Mouse (Mus musculus): ENCODE measurements around the gene Mecp2.
"Not testable (repeated sequence)": the region's sequence is repeated elsewhere in the genome, so short reads cannot be mapped to it uniquely, and the experiment has no call there.

Gene Mecp2

DNA sequence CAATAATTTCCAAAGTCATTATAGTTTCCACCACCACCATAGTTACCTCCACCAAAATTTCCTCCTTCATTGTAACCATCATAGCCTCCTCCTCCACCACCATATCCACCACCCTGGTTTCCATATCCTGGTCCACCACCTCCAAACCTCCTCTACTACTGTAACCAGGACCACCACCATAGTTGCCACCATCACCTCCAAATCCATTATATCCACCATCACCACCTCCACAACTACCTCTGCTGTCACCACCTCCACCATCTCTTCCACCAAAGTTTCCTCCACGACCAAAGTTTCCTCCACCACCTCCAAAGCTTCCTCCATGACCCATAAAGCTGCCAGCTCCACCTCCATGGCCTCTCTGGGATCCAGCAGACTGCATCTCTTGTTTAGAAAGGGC is at the start of gene Mecp2:
Gene Mecp2, minus strand, starts transcription at position 101 of the 400 bp plus-strand sequence.
- in situ Hi-C loops (cut with MboI, MseI), result not testable (repeated sequence)

DNA sequence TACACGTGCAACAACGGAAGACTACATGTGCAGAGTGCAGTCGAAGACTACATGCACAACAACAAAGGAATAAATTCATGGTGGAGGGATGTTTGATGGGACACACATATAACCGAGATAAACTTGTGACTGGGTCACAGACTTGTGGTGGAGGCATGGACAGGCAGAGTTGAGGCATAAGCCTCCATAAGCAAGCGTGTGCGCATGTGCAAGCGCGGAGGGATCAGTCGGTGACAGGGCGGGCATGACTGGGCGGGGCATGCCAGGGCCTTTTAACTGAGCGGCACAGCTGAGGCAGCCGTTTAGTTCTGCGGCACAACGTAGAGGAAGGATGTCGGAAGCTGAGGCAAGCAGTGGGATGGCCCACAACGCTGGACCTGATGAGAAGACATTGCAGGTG is 41.8 kb upstream of the Mecp2 start, which contains the start of gene Tktl1:
Gene Tktl1, plus strand, starts transcription at position 301 of the 400 bp plus-strand sequence.
- in situ Hi-C loops (cut with MboI, MseI), result no loop called here

DNA sequence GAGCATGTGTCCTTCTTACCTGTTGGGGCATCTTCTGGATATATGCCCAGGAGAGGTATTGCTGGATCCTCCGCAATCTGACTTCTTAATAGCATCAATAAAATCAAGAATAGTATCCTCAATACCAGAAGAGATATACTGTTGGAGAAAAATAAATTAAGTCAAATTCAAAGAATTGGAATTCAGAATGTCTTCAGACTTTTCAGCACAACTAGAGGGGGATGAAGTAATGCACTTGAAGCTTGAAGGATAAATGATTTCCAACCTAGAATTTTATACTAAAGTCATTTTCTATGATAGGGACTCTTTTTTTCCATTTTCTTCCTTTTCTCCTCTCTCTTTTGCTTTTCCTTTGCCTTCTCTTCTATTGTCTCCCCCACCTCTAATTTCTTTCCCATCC is 32.6 kb upstream of the Mecp2 start, which contains the start of gene Tex28:
Gene Tex28, minus strand, starts transcription at position 101 of the 400 bp plus-strand sequence.
- in situ Hi-C loops (cut with MboI, MseI), result no loop called here

DNA sequence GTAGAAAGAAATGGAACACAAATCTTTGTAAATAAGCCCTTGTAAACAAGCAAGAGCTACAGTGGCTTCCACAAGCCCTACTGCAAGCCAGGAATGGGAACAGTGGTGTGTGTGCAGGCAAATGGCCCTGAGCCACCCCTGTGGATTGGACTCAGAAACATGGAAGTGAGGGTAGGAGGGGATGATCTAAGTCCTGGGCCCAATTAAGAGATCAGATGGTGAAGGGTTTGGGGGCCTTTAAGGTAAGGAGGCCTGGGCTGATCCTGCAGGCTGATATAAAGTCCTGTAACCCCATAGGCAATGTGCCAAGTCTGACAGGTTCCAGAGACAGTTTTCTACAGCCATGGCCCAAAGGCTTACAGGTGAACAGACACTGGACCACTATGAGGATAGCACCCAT is 8.0 kb downstream of the Mecp2 start, which contains the start of gene Opn1mw:
Gene Opn1mw, plus strand, starts transcription at position 301 of the 400 bp plus-strand sequence.
- in situ Hi-C loops (cut with MboI, MseI), result no loop called here

DNA sequence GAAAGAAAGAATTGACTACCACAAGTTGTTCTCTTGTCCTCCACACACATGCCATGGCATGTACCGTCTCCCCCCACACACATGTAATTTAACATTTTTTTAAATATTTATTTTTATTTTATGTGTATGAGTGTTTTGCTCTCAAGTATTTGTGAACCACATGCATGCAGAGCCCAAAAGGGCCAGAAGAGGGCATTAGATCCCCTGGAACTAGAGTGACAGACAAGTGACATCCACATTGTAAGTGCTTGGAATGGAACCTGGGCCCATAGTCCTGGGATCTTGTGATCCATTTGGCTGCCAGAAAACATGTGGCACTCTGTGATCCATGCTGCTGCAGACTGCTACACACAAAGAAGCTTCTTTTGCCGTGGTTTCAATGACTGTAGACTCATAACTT is 10.2 kb downstream of the Mecp2 start:
- in situ Hi-C loops (cut with MboI, MseI), result no loop called here

DNA sequence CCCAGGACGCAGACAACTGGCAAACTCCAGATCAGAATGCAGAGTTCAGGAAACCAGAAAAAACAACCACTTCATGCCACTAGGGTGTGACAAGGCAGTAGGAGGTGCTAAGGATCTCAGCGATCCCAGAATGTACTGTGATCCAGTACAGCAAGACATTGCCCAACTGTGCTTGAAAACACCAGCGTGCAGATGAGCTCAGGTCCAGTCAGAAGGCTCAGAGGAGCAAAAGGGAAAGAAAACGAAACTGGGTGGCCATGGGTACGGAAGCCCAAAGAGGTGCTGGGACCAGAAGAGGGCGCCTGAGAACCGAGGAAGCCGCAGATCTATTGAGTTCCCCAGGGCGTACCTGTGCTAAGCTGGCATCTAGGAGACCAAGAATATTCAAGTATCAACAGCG is 19.7 kb downstream of the Mecp2 start:
- in situ Hi-C loops (cut with MboI, MseI), result loop anchor here in 1 of 2 experiments (5.0 kb wide), 1 partner anchor 297 kb away; no protein-coding TSS in a partner anchor

DNA sequence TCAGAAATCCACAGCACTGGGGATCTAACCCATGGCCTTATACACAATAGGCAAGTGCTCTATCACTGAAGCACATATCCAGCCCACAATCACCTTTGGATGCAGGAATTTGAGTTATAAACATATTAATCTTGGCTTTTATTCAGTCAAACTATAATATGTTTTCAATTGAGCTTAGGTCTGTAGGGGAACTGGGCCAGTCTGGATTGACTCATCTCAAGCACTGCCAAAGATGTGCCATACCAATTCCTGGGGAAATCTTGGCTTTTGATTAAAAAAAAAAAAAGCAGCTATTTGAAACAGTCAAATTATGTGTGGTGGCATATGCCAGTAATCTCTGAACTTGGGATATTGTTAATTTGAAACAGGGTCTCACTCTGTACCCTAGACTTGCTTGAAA is 21.1 kb downstream of the Mecp2 start:
- in situ Hi-C loops (cut with MboI, MseI), result no loop called here

DNA sequence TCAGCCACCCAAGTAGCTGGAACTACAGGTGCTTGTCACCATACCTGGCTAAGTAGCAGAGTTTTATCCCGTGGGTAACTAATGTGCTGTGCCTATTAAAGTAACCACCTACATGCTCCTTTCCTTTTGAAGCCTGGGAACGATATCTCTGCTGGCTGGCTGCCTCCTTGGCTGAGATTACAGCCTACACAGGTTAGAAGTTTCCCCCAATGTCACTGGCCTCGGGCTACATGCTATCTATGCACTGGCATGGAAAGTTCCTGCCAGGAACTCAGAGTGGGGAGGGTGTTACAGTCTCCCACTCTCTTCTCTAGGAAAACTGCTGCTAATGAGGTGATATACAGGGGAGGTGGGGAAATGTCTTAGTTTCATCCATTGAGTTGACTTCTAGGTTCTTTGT is 26.4 kb downstream of the Mecp2 start:
- in situ Hi-C loops (cut with MboI, MseI), result no loop called here

DNA sequence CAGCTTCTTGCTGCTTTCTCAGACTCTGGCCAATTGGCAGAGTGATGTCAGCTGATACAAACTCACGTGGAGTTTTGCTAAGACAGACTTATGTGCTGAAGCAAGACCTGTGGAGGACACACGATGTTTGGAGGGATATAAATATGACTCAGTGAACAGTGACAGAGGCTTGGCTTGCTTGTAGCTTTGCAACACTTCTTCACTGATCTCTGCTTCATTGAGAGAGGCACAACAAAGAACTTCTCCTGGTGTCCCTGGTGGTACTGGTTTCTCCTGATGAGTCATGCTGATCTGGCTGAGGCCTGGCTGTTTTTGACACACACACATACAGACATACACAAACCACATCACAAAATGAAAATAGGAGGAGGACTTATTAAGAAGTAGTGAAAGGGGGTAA is 29.2 kb downstream of the Mecp2 start:
- in situ Hi-C loops (cut with MboI, MseI), result no loop called here

DNA sequence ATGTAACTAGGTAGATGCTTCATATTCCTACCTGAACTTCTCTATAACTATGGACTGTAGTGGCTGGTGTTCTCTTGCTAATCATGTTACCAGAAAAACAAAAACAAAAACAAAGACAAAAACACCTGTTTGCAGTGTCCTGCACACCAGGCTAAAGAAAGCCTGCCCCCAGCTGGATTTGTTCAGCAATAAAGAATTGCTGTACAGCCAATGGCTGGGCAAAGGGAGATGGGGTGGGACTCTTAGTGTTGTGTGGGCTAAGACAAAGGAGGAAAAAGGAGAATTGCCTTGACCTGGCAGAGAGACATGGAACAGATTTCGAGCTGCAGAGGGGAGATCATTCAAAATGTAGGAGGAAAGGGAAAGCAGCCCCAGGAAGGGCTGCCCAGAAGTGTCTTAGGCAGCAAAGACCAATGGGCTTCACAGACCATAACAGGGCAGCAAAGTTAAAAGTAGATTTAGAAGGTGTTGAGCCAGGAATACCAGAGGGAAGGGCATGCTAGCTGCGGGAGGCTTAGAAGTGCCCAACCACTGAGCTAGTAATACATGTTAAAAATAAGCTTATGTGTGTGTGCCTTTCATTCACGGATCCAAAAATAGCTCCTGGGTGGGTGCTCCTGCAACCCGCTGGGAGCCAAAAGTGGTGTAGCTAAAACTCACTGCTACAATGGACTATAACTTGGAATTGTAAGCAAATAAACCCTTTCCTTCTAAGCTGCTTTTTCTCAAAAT is 31.5 kb downstream of the Mecp2 start:
- in situ Hi-C loops (cut with MboI, MseI), result no loop called here

DNA sequence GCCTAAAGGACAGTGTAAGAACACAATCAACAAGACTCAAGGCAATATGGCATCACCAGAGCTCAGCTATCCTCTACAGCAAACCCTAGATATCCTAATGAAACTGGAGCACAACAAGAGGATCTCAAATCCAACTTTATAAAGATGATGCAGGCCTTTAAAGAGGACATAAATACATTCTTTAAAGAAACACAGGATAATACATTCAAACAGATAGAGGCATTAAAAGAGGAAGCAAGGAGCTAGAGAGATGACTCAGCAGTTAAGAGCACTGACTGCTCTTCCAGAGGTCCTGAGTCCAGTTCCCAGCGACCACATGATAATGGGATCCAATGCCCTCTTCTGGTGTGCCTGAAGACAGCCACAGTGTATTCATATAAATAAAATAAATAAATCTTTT is 40.0 kb downstream of the Mecp2 start:
- in situ Hi-C loops (cut with MboI, MseI), result no loop called here

DNA sequence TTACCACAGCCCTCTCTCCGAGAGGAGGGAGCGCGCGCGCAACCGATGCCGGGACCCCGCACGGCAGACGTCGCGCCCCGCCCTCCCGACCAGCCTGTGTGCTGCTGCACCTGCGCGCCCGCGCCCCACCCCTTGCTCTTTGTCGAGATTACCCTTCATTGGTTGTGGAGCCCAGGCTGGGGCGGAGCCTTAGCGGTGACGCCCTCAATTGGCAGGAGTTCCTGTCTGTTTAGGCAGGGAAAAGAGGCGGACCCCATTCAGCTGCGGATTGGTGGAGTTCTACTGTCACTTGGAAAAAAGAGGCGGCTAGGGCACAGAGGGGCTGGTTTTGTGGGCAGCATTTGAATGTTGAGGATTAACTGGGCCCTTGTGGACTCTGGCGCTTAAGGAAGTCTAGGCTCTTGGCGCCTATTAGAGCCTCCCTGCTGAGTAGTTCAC is 49.5 kb downstream of the Mecp2 start:
- in situ Hi-C loops (cut with MboI, MseI), result no loop called here

DNA sequence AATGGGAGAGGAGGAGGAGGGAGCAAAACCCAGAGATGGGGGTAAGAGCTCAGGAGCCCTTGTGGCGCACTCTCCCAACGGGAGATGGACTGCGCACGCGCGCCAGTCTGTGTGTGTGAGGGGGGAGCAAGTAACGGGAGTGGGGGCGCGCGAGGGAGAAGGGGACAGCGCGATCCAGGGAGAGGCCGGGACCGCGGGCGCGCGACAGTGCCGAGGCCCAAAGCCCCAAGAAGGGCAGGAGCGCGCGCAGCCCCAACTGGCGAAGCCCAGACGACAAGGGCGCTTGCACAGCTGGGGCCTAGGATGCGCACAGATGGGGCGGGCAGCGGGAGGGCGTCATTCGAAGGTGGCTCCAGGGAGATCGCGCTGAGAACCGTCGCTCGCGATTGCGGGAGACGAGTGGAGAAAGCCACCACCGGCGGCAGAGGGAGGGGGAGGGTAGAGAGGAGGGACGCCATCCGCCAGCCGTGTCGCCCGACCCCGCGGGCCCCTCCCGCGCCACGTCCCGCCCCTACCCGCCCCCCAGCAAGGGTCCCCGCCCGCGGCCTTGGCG is 50.1 kb downstream of the Mecp2 start:
- in situ Hi-C loops (cut with MboI, MseI), result no loop called here

DNA sequence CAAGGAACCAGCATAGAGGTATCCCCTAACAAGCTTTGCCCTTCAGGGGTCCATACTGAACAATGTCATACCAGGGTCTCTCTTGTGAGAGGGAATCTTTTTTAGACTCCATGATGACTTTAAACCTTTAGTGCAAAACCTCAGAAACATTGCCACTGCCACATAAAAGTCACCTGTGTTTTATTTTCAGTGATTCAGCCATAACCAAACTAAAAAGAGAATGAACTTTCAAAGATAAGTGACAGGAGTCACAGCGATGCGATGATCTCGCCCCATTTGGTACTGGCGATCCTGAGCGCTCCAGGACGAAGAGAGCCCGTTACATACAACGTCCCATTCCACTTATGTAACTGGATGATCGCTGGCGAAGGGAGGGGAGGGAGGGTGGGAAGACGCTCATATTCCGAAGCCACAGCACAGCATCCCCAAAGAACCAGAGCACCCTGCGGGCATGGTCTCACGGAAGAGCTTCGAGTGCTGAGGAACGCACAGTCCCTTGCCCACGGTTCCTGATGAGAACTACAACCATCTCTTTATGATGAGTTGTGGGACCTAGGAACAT is 50.8 kb downstream of the Mecp2 start:
- in situ Hi-C loops (cut with MboI, MseI), result no loop called here

DNA sequence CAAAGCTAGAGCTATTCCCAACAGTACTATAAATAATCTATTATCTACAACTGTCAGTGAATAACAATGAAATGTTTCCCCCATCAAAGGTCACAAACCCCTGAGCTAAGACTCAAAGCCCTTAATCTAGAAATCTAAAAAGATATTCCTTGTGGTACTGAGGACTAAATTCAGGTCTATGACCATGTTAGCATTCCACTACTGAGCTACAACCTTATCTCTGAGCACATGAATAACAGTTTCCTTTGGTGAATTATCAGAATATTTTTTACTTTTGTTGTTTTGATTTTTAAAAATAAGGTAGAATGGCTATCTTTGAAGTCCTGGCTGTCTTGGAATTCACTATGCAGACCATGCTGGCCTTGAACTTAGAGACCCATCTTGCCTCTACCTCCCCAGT is 64.4 kb downstream of the Mecp2 start:
- in situ Hi-C loops (cut with MboI, MseI), result no loop called here

DNA sequence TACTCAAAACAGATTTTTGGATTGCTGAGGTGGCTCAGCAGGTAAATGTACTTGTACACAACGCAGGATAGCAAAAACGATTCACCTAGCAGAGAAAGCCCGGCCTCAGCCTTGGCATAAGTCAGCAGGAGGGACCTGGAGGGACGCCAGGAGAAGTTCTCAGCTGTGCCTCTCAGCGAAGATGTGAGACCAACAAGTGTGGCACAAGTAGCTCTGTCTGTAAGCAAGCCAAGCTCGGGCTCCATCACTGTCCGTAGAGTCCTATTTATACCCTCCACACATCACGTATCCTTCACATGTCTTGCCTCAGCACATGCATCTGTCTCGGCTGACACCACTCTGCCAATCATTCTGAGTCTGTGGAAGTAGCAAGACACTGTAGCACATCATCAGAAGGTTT is 67.3 kb downstream of the Mecp2 start:
- in situ Hi-C loops (cut with MboI, MseI), result no loop called here

DNA sequence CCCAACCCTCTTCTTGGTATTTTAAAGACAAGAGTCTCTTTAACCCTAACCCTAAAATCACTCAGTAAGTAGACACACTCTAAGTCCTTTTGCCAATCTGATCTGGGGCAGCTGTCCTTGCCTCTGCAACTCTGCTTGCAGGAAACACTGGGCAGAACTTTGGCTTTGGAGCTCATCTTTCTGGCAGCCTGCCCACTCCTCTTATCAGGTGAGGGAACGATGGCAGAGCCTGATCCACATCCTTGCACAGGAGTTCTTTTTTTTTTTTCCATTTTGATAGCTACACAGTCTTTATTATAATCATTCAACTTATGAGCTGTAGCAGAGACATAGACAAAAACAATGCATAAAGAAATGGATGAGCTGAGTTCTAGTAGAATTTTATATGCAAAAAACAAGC is 90.1 kb downstream of the Mecp2 start:
- in situ Hi-C loops (cut with MboI, MseI), result no loop called here

DNA sequence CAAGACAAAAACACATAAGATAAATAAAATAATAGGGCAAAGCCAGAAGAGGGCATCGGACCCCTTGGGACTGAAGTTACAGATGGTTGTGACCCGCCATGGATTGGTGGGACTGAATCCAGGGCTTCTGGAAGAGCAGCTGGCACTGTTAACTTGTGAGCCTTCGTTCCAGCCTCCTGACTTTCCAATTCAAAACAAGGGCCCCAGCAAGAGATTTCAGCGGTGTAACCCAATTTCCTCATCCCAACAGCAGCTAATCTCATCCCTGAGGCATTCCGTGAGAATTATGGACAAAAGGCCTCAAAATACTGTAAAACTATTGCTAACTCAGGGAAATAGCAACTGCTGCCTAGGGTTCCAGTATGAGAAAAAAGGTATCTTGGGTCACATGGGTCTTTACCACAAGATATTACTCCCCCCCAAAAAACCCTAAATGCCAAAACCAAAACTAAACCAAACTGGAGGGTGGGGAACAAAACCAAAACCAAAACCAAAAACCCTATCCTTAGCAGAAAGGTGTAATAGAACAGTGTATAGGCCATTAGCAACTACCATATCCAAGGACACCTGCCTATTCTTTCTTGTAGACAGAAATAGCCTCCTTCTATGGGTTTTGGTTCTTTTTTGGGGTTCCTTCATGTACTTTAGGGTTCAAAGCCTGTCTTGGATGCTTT is 97.3 kb downstream of the Mecp2 start:
- in situ Hi-C loops (cut with MboI, MseI), result no loop called here

DNA sequence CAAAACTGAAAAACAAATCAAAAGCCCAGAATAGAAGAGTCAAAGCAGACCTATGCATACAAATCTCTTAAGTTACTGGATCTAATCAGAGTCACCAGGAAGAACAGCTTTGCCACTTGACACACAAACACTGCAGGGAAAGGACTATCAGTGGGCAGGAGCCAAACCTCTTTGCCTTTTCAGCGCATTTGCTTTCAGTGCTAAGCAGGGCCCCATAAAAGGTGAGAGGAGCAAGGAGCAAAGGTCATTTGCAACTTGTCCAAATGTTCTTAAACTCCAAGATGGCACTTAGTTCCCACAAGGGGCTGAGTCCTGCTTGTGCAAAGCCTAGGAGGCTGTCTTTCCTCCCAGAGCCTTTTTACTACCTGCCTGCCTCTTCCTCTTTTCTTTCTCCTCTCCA is 105.2 kb downstream of the Mecp2 start:
- in situ Hi-C loops (cut with MboI, MseI), result no loop called here

DNA sequence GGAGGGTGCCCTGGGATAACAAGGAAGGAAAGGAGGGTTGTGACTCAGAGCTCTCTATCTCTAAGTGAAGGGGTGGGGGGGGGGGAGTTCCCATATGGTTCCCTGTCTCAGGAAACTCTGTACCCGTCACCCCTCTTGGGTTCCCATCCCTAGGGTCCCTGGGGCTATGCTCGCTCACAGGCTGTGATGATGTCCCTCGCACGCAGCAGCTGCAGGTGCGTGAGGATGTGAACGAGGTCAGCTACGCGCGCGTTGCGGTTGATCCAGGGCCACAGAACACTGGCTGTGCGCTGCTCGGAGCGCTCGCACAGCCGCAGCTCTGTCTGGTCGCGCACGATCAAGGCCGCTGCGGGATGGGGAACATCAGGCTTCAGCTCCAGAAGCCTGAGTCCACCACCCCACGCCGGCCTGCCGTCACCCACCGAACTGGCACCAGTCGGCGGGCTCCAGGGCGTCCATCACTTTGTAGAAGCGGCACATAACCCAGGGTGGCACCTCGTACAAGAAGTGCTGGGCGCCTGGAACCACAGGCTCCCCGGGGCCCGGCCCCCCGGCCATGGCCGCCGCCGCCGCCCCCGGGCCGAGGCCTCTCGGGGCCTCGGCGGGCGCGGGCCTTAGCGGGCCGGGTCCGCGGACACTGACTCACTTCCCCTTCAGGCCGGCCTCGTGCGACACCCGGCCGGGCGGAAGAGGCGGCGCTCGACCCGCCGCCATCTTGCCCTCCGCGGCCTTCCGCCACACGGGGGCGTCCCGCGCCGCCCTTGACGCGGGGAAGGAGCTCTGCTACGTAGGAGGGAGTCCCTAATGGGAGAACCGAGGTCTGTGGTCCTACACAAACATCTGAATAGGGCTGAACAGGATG is 111.7 kb downstream of the Mecp2 start, which contains the start of gene Irak1:
Gene Irak1, minus strand, starts transcription at position 731 of the 862 bp plus-strand sequence.
- in situ Hi-C loops (cut with MboI, MseI), result no loop called here

DNA sequence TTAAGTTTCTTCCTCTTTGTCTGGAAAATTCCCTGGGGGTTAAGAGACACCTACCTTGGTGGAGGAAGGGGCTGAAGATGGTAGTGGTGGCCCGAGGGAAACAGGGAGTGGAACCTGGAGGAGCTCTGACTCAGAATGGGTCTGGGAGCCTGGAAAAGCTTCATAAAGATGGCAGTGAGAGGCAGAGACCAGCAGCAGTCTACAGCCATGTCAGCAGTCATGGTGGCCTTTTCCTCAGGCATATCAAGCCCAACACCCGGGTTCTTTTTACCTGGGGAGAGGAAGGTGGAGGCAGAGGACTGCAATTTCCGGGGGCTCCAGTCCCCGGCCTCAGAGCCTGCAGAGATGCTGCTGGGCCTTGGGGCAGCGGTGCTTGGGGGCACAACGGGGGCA is 112.4 kb downstream of the Mecp2 start:
- in situ Hi-C loops (cut with MboI, MseI), result no loop called here
